Mouse (Mus musculus): ENCODE results near the gene Msl2. TPM values are rescaled to one million over a fixed set of nuclear protein-coding genes. Genes with fewer than 3 reads are reported as not detected.

Gene Msl2
- polyA plus RNA-seq (2015; fragmentation: Nextera tagmentation; extraction: Ambion mirVana) = 3.0 and 3.5 TPM in 2 replicates

- H3K4me1 ChIP-seq (replicated peaks; ENCODE audit: control insufficient read depth, insufficient read depth) = no peaks in the 10 kb centered on the region
- peak within 1 kb of the TSS; percentile 73 for H3K4me2 ChIP-seq (replicated peaks; ENCODE audit: low read depth)
- WGBS = under 1% methylated on average over 30 of the region's 43 CpGs
- no peaks in the 10 kb centered on the region for H3K9me3 ChIP-seq (ENCODE audit: control insufficient read depth, low read length)
- H3K36me3 ChIP-seq (ENCODE audit: control insufficient read depth, insufficient read depth, low read length) = no peaks in the 10 kb centered on the region
- no peaks in the 10 kb centered on the region for H3K27me3 ChIP-seq (ENCODE audit: control insufficient read depth, insufficient read depth, low read length)
- peak within 1 kb of the TSS; percentile 100 for H3K27ac ChIP-seq (replicated peaks)
- ATAC-seq (ENCODE audit: low FRiP score, low TSS enrichment) = peak; percentile 64
- H3K4me3 ChIP-seq (ENCODE audit: low read depth, low read length) = peak within 1 kb of the TSS; percentile 98
- H3K9ac ChIP-seq (ENCODE audit: low read length) = peak within 1 kb of the TSS; percentile 99
- no peak for TF ChIP-seq EP300 (optimal IDR thresholded peaks at IDR 0.05)
- TF ChIP-seq CTCF (IDR thresholded peaks at IDR 0.05; ENCODE audit: low read depth) = no peak
- DNase-seq (ENCODE audit: low spot score) = no peak
These were observed at the start of gene Msl2 for GRCm38 (mm10) chr9:101073987-101074331. Msl2 (plus strand) TSS chr9:101074101.

- WGBS = 2% methylated on average over 14 of the region's 14 CpGs
- Histone ChIP-seq H3K27me3 (ENCODE audit: control insufficient read depth, insufficient read depth, low read length) (no peaks in the 10 kb centered on the region), H3K27ac (replicated peaks) (peak overlapping the region; percentile 97), H3K4me2 (replicated peaks; ENCODE audit: low read depth) (peak overlapping the region; percentile 70), H3K9ac (ENCODE audit: low read length) (peak overlapping the region; percentile 72), H3K4me1 (replicated peaks; ENCODE audit: control insufficient read depth, insufficient read depth) (no peaks in the 10 kb centered on the region), H3K4me3 (ENCODE audit: low read depth, low read length) (peak overlapping the region; percentile 55), H3K9me3 (ENCODE audit: control insufficient read depth, low read length) (no peaks in the 10 kb centered on the region), H3K36me3 (ENCODE audit: control insufficient read depth, insufficient read depth, low read length) (no peaks in the 10 kb centered on the region)
- TF ChIP-seq EP300 (optimal IDR thresholded peaks at IDR 0.05) (no peak), CTCF (IDR thresholded peaks at IDR 0.05; ENCODE audit: low read depth) (no peak)
- ATAC-seq (ENCODE audit: low FRiP score, low TSS enrichment) = no peak; the same call in 1 of the 2 replicates
- peak; percentile 25 for DNase-seq (ENCODE audit: low spot score)
These were observed 40.0 kb upstream of the Msl2 start for GRCm38 (mm10) chr9:101033761-101034447.

GRCm38 (mm10) chr9:101034448-101035098 is 39.3 kb upstream of the Msl2 start, which contains the start of gene Pccb:
Pccb (minus strand) TSS chr9:101034898.
- Histone ChIP-seq H3K4me1 (replicated peaks; ENCODE audit: control insufficient read depth, insufficient read depth) (no peaks in the 10 kb centered on the region), H3K27ac (replicated peaks) (peak within 1 kb of the TSS; percentile 97), H3K9me3 (ENCODE audit: control insufficient read depth, low read length) (no peaks in the 10 kb centered on the region), H3K9ac (ENCODE audit: low read length) (peak within 1 kb of the TSS; percentile 72), H3K4me2 (replicated peaks; ENCODE audit: low read depth) (peak within 1 kb of the TSS; percentile 70), H3K36me3 (ENCODE audit: control insufficient read depth, insufficient read depth, low read length) (no peaks in the 10 kb centered on the region), H3K27me3 (ENCODE audit: control insufficient read depth, insufficient read depth, low read length) (no peaks in the 10 kb centered on the region), H3K4me3 (ENCODE audit: low read depth, low read length) (peak within 1 kb of the TSS; percentile 55)
- DNase-seq (ENCODE audit: low spot score) (peak; percentile 95), ATAC-seq (ENCODE audit: low FRiP score, low TSS enrichment) (peak; percentile 99)
- under 1% methylated on average over 60 of the region's 61 CpGs for WGBS
- peak; percentile 52 for TF ChIP-seq CTCF (IDR thresholded peaks at IDR 0.05; ENCODE audit: low read depth)
- peak; percentile 73 for TF ChIP-seq EP300 (optimal IDR thresholded peaks at IDR 0.05)

- H3K9ac ChIP-seq (ENCODE audit: low read length) = no peak overlapping the region
- no peaks in the 10 kb centered on the region for H3K9me3 ChIP-seq (ENCODE audit: control insufficient read depth, low read length)
- no peak overlapping the region for H3K27ac ChIP-seq (replicated peaks)
- H3K4me2 ChIP-seq (replicated peaks; ENCODE audit: low read depth) = no peak overlapping the region
- no peak for DNase-seq (ENCODE audit: low spot score)
- H3K27me3 ChIP-seq (ENCODE audit: control insufficient read depth, insufficient read depth, low read length) = no peaks in the 10 kb centered on the region
- 67% methylated on average over 9 of the region's 15 CpGs for WGBS
- no peaks in the 10 kb centered on the region for H3K4me1 ChIP-seq (replicated peaks; ENCODE audit: control insufficient read depth, insufficient read depth)
- no peaks in the 10 kb centered on the region for H3K36me3 ChIP-seq (ENCODE audit: control insufficient read depth, insufficient read depth, low read length)
- TF ChIP-seq EP300 (optimal IDR thresholded peaks at IDR 0.05) (no peak), CTCF (IDR thresholded peaks at IDR 0.05; ENCODE audit: low read depth) (no peak)
- no peak for ATAC-seq (ENCODE audit: low FRiP score, low TSS enrichment)
- H3K4me3 ChIP-seq (ENCODE audit: low read depth, low read length) = no peak overlapping the region
These were observed 37.9 kb upstream of the Msl2 start for GRCm38 (mm10) chr9:101035836-101036596.

- Histone ChIP-seq H3K36me3 (ENCODE audit: control insufficient read depth, insufficient read depth, low read length) (no peaks in the 10 kb centered on the region), H3K4me1 (replicated peaks; ENCODE audit: control insufficient read depth, insufficient read depth) (no peaks in the 10 kb centered on the region), H3K9ac (ENCODE audit: low read length) (no peak overlapping the region), H3K4me3 (ENCODE audit: low read depth, low read length) (no peak overlapping the region), H3K4me2 (replicated peaks; ENCODE audit: low read depth) (no peak overlapping the region), H3K27me3 (ENCODE audit: control insufficient read depth, insufficient read depth, low read length) (no peaks in the 10 kb centered on the region), H3K9me3 (ENCODE audit: control insufficient read depth, low read length) (no peaks in the 10 kb centered on the region), H3K27ac (replicated peaks) (no peak overlapping the region; the same call in 1 of the 2 replicates)
- TF ChIP-seq EP300 (optimal IDR thresholded peaks at IDR 0.05) = no peak
- TF ChIP-seq CTCF (IDR thresholded peaks at IDR 0.05; ENCODE audit: low read depth) = no peak
- no peak for DNase-seq (ENCODE audit: low spot score)
- 66% methylated on average over 2 of the region's 2 CpGs for WGBS
- no peak for ATAC-seq (ENCODE audit: low FRiP score, low TSS enrichment)
These were observed 37.0 kb upstream of the Msl2 start for GRCm38 (mm10) chr9:101036876-101037275.
